Mouse (Mus musculus) adrenal gland, adult 2 months (tissue): Measurements from ENCODE around the gene F2rl1. TPM values are rescaled to one million over a fixed set of nuclear protein-coding genes. Genes with fewer than 3 reads are reported as not detected.

ENCODE experiments used
- polyA plus RNA-seq: library from polyadenylated mRNA; depleted of rRNA; stranded (reverse); fragments of >200 nt; gene quantifications from 2 replicates; pipeline ENCODE4 v1.2.3, GENCODE M21; 2012; rRNA removed
- total RNA-seq, 2 experiments: library from RNA; stranded (reverse); gene quantifications; 2 replicates each; pipeline ENCODE4 v1.2.3; 2021

The F2rl1 gene
- total and polyA plus RNA-seq, 3 experiments = 0.12 to 0.20 (median 0.17) TPM

Other genes starting within 250 kb of the F2rl1 start
- gene Zbed3, start 201.6 kb downstream of the F2rl1 start, total RNA-seq = 10 to 100 TPM; 21.6 to 30.8 TPM
- gene Zbed3, start 201.6 kb downstream of the F2rl1 start, polyA plus RNA-seq = 45.4 and 49.2 TPM in 2 replicates
- gene Aggf1, start 149.9 kb downstream of the F2rl1 start, total RNA-seq = 10 to 100 TPM; 30.1 to 37.8 TPM
- gene Aggf1, start 149.9 kb downstream of the F2rl1 start, polyA plus RNA-seq = 33.8 and 37.0 TPM in 2 replicates
- gene Crhbp, start 80.3 kb downstream of the F2rl1 start, total RNA-seq = under 1 TPM in 1 of 2 experiments, not detected in 1; 0.21 TPM
- not detected in 2 replicates for gene Crhbp, start 80.3 kb downstream of the F2rl1 start, polyA plus RNA-seq
- gene S100z, start 46.5 kb downstream of the F2rl1 start, total RNA-seq = not detected
- not detected in 2 replicates for gene S100z, start 46.5 kb downstream of the F2rl1 start, polyA plus RNA-seq
- 100 to 1,000 TPM; 110 to 154 TPM for gene F2r, start 93.3 kb upstream of the F2rl1 start, total RNA-seq
- gene F2r, start 93.3 kb upstream of the F2rl1 start, polyA plus RNA-seq = 80.5 and 95.4 TPM in 2 replicates
- under 1 TPM; 0.26 to 0.52 TPM for gene F2rl2, start 171.6 kb upstream of the F2rl1 start, total RNA-seq
- 0.12 and 0.44 TPM in 2 replicates for gene F2rl2, start 171.6 kb upstream of the F2rl1 start, polyA plus RNA-seq